Mouse (Mus musculus) neural tube, embryonic 12.5 days (tissue): ENCODE data around the gene Phyhd1. TPM values are rescaled to one million over a fixed set of nuclear protein-coding genes. Genes with fewer than 3 reads are reported as not detected.

Experiments
- ATAC-seq: fragments of 200-750 bp; cut with Nextera tagmentation; 2 replicates; pipeline ENCODE4 v1.8.0; 2017; ENCODE audit warnings: low read depth, mild to moderate bottlenecking, moderate TSS enrichment, moderate library complexity; ENCODE audit not compliant: low FRiP score
- H3K27ac ChIP-seq: fragments of 300-500 bp; sonication (generic); 2 replicates; pipeline ENCODE4 v1.5.1; 2016
- H3K27me3 ChIP-seq: fragments of 300-500 bp; sonication (generic); replicated peaks from 2 replicates; pipeline ENCODE4 v1.6.1; 2016; ENCODE audit warnings: mild to moderate bottlenecking
- H3K36me3 ChIP-seq: fragments of 300-500 bp; sonication (generic); 2 replicates; pipeline ENCODE4 v1.6.1; 2016; ENCODE audit warnings: mild to moderate bottlenecking
- H3K4me1 ChIP-seq: fragments of 300-500 bp; sonication (generic); 2 replicates; pipeline ENCODE4 v1.6.1; 2016
- H3K4me2 ChIP-seq: fragments of 300-500 bp; sonication (generic); replicated peaks from 2 replicates; pipeline ENCODE4 v1.6.1; 2016; ENCODE audit warnings: mild to moderate bottlenecking
- H3K4me3 ChIP-seq: fragments of 300-500 bp; sonication (generic); 2 replicates; pipeline ENCODE4 v1.5.1; 2016
- H3K9ac ChIP-seq: fragments of 300-500 bp; sonication (generic); 2 replicates; pipeline ENCODE4 v1.6.1; 2016; ENCODE audit warnings: mild to moderate bottlenecking
- H3K9me3 ChIP-seq: fragments of 300-500 bp; sonication (generic); 2 replicates; pipeline ENCODE4 v1.6.1; 2016; ENCODE audit warnings: mild to moderate bottlenecking
- WGBS: fragments of 180-500 bp; shearing (Covaris S2); methylation state at CpG from one replicate; pipeline ENCODE4 v1.1.7; 2016; 5-methylcytosine and 5-hydroxymethylcytosine counted together
- polyA plus RNA-seq: library from polyadenylated mRNA; unstranded; fragments of >200 nt; fragmentation: Nextera tagmentation; extraction: Ambion mirVana; gene quantifications from 2 replicates; pipeline ENCODE4 v1.2.1, GENCODE M21; 2016

Gene Phyhd1
- polyA plus RNA-seq, 1 experiment from 2014 or later, result 4.2 TPM

DNA sequence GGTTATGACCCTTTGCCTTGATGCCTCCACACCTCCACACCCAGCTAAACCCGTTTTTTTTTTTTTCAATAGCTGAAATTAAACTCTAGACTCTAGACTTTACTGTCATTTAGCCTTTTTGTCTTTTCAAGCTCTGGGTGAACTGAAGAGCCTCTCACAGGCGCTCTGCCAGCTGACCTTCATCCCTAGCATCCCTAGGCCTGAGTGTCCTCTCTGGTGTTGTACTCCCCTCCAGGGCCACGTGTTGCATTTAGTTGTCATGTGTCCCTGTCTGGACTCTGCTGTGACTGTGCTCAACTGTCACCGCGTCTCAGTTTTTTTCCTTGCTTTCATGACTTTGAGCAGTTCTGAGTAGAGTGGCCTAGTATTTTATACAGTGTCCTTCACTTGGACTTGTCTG lies 34.0 kb downstream of the Phyhd1 start:
- no peak overlapping the region for H3K4me2 ChIP-seq
- H3K4me3 ChIP-seq, result no peak overlapping the region
- WGBS, result 89% methylated on average over 5 of the region's 5 CpGs
- no peaks in the 10 kb centered on the region for H3K27me3 ChIP-seq
- H3K36me3 ChIP-seq, result peaks cover 79% of the 10 kb centered on the region
- no peak overlapping the region for H3K27ac ChIP-seq
- no peaks in the 10 kb centered on the region for H3K4me1 ChIP-seq
- no peak overlapping the region for H3K9ac ChIP-seq
- no peaks in the 10 kb centered on the region for H3K9me3 ChIP-seq
- no peak for ATAC-seq

DNA sequence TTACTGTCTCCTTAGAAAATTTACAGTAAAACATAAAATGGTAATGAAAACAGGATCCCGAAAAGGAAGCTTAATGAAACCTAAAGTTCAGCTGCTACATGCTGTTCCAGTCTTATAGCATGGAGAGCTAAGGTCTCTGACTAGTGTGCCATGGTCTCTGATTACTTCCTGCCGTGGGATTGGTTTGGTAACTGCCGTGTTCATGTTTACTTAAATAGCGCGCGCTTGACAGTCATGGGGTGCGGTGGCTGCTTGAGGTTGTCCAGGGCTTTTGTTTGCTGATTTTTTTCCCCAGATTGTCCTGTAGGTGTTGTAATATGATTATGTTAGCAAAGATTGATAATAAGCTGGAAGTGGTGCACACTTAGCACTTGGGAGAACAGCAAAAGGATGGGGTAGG lies 40.1 kb downstream of the Phyhd1 start:
- Histone ChIP-seq H3K9ac (no peak overlapping the region), H3K36me3 (peaks cover 98% of the 10 kb centered on the region), H3K4me3 (no peak overlapping the region), H3K4me2 (no peak overlapping the region), H3K4me1 (no peaks in the 10 kb centered on the region), H3K27ac (no peak overlapping the region), H3K27me3 (no peaks in the 10 kb centered on the region), H3K9me3 (no peaks in the 10 kb centered on the region)
- ATAC-seq, result no peak
- 97% methylated on average over 7 of the region's 7 CpGs for WGBS

DNA sequence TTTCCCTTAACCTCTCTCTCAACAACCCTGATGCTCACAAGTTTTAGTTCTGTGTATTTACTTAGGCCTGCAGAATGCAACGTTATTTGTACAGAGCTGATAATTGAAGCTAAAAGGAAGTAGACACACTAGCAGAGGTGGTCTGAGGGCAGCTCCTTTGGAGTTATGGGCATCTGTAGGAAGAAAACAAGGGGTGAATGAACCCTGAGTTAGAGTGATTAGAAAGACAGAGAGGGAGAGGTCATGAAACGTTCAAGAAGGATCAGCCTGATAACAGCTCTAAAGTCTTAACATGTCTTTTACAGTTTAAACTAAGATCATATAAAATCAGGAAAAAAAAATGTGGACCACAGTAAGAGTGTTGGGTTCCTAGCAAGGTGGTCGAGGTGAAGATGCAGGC lies 43.3 kb downstream of the Phyhd1 start:
- Histone ChIP-seq H3K4me1 (no peaks in the 10 kb centered on the region), H3K4me3 (no peak overlapping the region), H3K9me3 (no peaks in the 10 kb centered on the region), H3K27me3 (no peaks in the 10 kb centered on the region), H3K9ac (no peak overlapping the region), H3K36me3 (peaks cover 96% of the 10 kb centered on the region), H3K27ac (no peak overlapping the region), H3K4me2 (no peak overlapping the region)
- WGBS, result 87% methylated on average over 3 of the region's 3 CpGs
- no peak for ATAC-seq

DNA sequence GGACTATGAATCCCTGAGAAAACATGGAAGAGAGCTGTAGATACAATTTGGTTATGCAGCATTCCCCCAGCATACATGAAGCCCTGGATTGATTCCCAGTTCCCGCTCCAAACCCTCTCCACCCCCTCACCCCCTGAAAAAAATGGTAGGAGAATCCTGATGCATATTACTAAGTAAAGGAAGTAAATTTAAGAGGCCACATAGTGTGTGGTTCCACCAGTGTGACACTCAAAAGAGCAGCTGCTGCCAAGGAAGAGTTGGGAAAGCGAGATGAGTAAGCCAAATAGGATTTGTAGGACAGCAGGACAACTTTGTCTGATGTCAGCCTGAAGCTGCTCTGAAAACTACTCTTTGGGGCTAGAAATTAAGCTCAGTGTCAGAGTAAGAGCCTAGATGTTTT lies 45.5 kb downstream of the Phyhd1 start:
- H3K27me3 ChIP-seq, result no peaks in the 10 kb centered on the region
- ATAC-seq, result no peak
- H3K4me1 ChIP-seq, result no peaks in the 10 kb centered on the region
- H3K4me2 ChIP-seq, result no peak overlapping the region
- no peak overlapping the region for H3K4me3 ChIP-seq
- H3K27ac ChIP-seq, result no peak overlapping the region
- 98% methylated on average over 2 of the region's 2 CpGs for WGBS
- no peak overlapping the region for H3K9ac ChIP-seq
- H3K9me3 ChIP-seq, result no peaks in the 10 kb centered on the region
- H3K36me3 ChIP-seq, result peaks cover 96% of the 10 kb centered on the region

DNA sequence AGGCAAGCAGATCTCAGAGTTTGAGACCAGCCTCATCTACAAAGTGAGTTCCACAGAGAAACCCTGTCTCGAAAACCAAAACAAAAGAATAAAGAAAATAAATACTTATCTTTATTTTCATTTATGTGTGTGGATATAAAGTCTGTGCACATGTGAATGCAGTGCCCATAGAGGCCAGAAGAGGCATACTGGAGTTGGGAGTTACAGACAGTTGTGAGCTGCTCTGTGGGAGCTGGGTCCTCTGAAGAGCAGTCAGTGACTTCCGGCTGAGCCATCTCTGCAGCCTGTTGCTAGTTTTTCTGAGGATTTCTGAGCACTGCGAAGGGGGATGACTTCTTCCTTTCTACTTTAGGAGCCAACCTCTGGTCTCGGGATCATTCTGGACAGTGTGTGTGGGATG lies 50.1 kb downstream of the Phyhd1 start:
- H3K4me2 ChIP-seq, result no peak overlapping the region
- no peaks in the 10 kb centered on the region for H3K4me1 ChIP-seq
- no peak overlapping the region for H3K27ac ChIP-seq
- ATAC-seq, result no peak
- peaks cover 90% of the 10 kb centered on the region for H3K36me3 ChIP-seq
- H3K9ac ChIP-seq, result no peak overlapping the region
- 96% methylated on average over 4 of the region's 4 CpGs for WGBS
- H3K27me3 ChIP-seq, result no peaks in the 10 kb centered on the region
- H3K9me3 ChIP-seq, result no peaks in the 10 kb centered on the region
- no peak overlapping the region for H3K4me3 ChIP-seq

DNA sequence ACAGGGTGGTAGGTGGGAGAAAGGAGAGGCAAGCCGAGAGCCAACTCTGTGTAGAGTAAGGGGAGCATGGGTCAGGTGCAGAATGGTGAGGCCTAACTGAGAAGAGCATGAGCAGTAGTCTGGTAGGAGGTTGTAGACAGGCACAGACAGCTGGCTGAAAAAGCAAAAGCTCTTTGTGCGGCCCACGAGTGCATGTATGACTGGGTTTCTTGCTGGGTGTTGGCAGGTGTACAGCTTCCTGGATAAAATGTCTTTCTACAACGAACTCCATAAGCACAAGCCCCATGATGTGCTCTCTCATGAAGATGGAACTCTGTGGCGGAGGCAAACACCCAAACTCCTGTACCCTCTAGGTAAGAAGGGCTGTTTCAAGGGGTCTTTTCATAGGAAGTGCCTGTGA lies 51.0 kb downstream of the Phyhd1 start:
- H3K27ac ChIP-seq, result no peak overlapping the region
- H3K9ac ChIP-seq, result no peak overlapping the region
- H3K9me3 ChIP-seq, result no peaks in the 10 kb centered on the region
- H3K36me3 ChIP-seq, result peaks cover 91% of the 10 kb centered on the region
- no peak overlapping the region for H3K4me3 ChIP-seq
- 94% methylated on average over 5 of the region's 5 CpGs for WGBS
- no peak for ATAC-seq
- no peaks in the 10 kb centered on the region for H3K4me1 ChIP-seq
- H3K27me3 ChIP-seq, result no peaks in the 10 kb centered on the region
- H3K4me2 ChIP-seq, result no peak overlapping the region

DNA sequence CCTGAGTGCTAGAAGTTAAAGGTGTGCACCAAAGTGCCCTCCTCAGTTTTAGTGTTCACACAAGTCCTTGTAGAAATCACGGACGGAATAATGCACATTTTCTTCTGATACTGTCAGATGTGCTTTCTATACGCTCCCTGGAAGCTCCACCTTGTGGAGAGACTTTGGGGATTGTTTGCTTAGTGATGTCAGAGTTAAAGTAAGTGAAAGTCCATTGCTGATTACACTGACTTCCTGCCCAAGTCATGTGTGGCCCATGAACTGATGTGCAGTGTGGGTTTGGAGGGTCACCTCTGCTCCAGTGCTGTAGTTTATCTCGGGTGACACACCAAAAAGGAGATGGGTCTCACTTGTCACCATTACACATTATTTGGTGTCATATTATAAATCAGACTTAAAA lies 53.3 kb downstream of the Phyhd1 start:
- Histone ChIP-seq H3K27ac (no peak overlapping the region), H3K4me2 (no peak overlapping the region), H3K27me3 (no peaks in the 10 kb centered on the region), H3K9me3 (no peaks in the 10 kb centered on the region), H3K36me3 (peaks cover 92% of the 10 kb centered on the region), H3K9ac (no peak overlapping the region), H3K4me1 (no peaks in the 10 kb centered on the region), H3K4me3 (no peak overlapping the region)
- 90% methylated on average over 4 of the region's 4 CpGs for WGBS
- ATAC-seq, result no peak

DNA sequence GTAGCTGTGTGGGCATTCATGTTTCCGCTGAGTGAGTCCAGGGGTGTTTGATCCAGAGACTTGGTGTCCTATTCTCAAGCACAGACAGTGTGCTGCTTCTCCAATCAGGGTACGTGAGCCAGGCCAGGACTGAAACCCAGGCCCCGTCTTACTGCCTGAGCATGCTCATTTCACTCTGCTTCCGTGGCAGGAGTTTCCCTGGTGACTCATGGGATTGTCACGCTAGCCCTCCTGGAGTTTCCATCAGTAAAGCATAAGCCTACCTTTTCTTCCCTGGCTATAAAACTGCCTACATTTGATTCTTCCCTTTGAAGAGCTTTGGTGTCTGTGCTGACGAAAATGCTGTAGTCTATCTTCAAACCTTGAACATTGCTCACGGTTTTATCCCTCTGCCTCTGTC lies 57.1 kb downstream of the Phyhd1 start:
- WGBS, result 87% methylated on average over 7 of the region's 7 CpGs
- H3K9me3 ChIP-seq, result no peaks in the 10 kb centered on the region
- no peaks in the 10 kb centered on the region for H3K27me3 ChIP-seq
- no peak overlapping the region for H3K9ac ChIP-seq
- peaks cover 92% of the 10 kb centered on the region for H3K36me3 ChIP-seq
- no peaks in the 10 kb centered on the region for H3K4me1 ChIP-seq
- no peak overlapping the region for H3K4me3 ChIP-seq
- no peak for ATAC-seq
- H3K27ac ChIP-seq, result no peak overlapping the region
- H3K4me2 ChIP-seq, result no peak overlapping the region

DNA sequence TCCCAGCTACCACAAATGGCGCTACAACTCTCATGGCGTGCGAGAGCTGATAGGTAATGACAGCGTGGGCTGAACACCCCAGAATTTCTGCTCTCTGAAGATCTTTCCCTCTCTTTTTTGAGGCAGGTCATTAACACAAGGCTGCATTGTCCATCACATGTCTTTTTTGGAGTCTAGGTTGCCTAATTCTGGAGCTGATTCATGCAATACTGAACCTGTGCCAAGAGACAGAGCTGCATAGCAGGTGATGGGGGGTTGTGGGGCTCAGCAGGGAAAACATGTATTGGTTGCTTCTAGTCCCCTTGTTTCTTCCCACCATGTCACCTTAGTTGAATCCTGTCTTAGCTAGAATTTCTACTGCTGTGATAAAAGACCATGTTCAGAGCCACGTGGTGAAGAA lies 59.3 kb downstream of the Phyhd1 start:
- H3K9me3 ChIP-seq, result no peaks in the 10 kb centered on the region
- peaks cover 95% of the 10 kb centered on the region for H3K36me3 ChIP-seq
- H3K27ac ChIP-seq, result no peak overlapping the region
- no peak for ATAC-seq
- no peaks in the 10 kb centered on the region for H3K27me3 ChIP-seq
- no peak overlapping the region for H3K4me2 ChIP-seq
- WGBS, result 95% methylated on average over 5 of the region's 5 CpGs
- no peak overlapping the region for H3K9ac ChIP-seq
- H3K4me3 ChIP-seq, result no peak overlapping the region
- no peaks in the 10 kb centered on the region for H3K4me1 ChIP-seq

DNA sequence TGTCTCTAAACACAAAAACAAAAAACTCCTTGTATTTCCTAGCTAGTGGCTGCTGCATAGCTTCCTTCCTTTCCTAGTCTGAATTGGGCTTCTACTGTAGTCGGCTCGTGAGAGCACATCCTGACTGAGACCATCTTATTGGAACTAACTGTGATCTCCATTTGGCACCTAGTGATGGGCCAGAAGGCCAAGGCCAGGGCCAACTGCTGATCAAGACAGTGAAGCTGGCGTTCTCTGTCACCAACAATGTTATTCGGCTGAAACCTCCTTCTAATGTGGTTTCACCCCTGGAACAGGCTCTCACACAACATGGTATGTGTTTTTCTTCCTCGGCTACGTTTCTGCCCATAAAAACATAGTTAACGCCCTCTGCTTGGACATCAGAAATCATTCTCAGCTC lies 61.3 kb downstream of the Phyhd1 start:
- H3K27me3 ChIP-seq, result no peaks in the 10 kb centered on the region
- ATAC-seq, result no peak
- H3K9me3 ChIP-seq, result no peaks in the 10 kb centered on the region
- H3K4me3 ChIP-seq, result no peak overlapping the region
- H3K4me1 ChIP-seq, result no peaks in the 10 kb centered on the region
- no peak overlapping the region for H3K4me2 ChIP-seq
- peaks cover 96% of the 10 kb centered on the region for H3K36me3 ChIP-seq
- no peak overlapping the region for H3K27ac ChIP-seq
- WGBS, result 94% methylated on average over 7 of the region's 7 CpGs
- no peak overlapping the region for H3K9ac ChIP-seq

DNA sequence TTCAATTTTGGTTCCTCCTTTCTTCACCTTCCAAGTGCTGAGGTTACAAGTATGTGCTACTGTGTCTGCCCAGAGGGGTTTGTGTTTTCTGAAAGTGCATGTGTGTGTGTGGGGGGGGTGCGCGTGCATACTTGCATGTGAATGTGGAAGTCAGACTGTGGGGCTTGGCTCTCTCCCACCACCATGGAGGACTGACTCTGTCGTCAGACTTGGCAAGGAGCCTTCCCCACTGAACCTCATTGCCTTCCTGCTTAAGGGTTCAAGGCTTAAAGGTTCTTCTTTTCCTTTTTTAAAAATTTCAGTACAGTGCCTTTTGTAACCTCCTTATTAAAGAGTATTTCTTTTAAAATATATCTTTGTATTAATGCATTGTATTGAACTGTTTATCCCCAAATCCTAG lies 62.8 kb downstream of the Phyhd1 start:
- H3K4me3 ChIP-seq, result no peak overlapping the region
- H3K4me2 ChIP-seq, result no peak overlapping the region
- H3K4me1 ChIP-seq, result no peaks in the 10 kb centered on the region
- H3K36me3 ChIP-seq, result peaks cover 96% of the 10 kb centered on the region
- no peaks in the 10 kb centered on the region for H3K9me3 ChIP-seq
- H3K27ac ChIP-seq, result no peak overlapping the region
- WGBS, result 94% methylated on average over 3 of the region's 3 CpGs
- no peak overlapping the region for H3K9ac ChIP-seq
- no peaks in the 10 kb centered on the region for H3K27me3 ChIP-seq
- ATAC-seq, result no peak
